Mouse (Mus musculus): ENCODE measurements around the gene Mlxip.

DNA sequence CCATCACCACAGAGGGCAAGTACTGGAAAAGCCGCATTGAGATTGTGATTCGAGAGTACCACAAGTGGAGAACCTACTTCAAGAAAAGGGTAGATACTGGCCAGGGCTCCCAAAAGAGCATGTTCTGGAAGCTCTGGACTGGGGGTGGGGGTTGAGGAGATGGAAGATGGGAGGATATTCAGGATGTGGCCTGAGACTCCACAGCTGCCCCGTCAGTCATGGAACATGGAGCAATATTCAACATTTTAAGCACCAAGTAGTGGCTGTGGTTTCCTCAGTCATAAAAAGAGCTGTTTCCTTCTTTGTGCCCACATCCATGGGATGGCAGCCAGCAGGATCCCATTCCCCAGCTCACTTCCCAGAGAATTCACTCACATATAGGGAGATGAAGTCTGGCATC lies 47.7 kb downstream of the Mlxip start:
- TF ChIP-seq CTCF (IDR thresholded peaks at IDR 0.05; ENCODE audit: borderline replicate concordance, insufficient read depth, low read length) (no peak), POLR2A (IDR thresholded peaks at IDR 0.05; ENCODE audit: low read depth, low read length) (no peak)
